Mouse (Mus musculus): ENCODE measurements around the gene Lcor.
A peak's percentile ranks its signal among the peaks of the same experiment; 100 is the strongest.

Lcor gene

GRCm38 (mm10) chr19:41482190-41482908 lies at the start of gene Lcor:
TSS of gene Lcor (plus strand) at chr19:41482637.
- DNase-seq (ENCODE audit: low spot score) = peak; percentile 73

GRCm38 (mm10) chr19:41435366-41435765 lies 47.1 kb upstream of the Lcor start:
- DNase-seq (ENCODE audit: low spot score) = no peak

GRCm38 (mm10) chr19:41436461-41436860 lies 46.0 kb upstream of the Lcor start:
- DNase-seq (ENCODE audit: low spot score) = no peak

- no peak for DNase-seq (ENCODE audit: low spot score)
Observed at GRCm38 (mm10) chr19:41438953-41439352, 43.5 kb upstream of the Lcor start.

GRCm38 (mm10) chr19:41441446-41441845 lies 41.0 kb upstream of the Lcor start:
- DNase-seq (ENCODE audit: low spot score) = no peak

- no peak for DNase-seq (ENCODE audit: low spot score)
Observed at GRCm38 (mm10) chr19:41441911-41442607, 40.4 kb upstream of the Lcor start.

GRCm38 (mm10) chr19:41442608-41442969 lies 39.8 kb upstream of the Lcor start:
- no peak for DNase-seq (ENCODE audit: low spot score)

- no peak for DNase-seq (ENCODE audit: low spot score)
Observed at GRCm38 (mm10) chr19:41444491-41444890, 37.9 kb upstream of the Lcor start.

- DNase-seq (ENCODE audit: low spot score) = no peak
Observed at GRCm38 (mm10) chr19:41445013-41445610, 37.3 kb upstream of the Lcor start.

- no peak for DNase-seq (ENCODE audit: low spot score)
Observed at GRCm38 (mm10) chr19:41445723-41446122, 36.7 kb upstream of the Lcor start.

GRCm38 (mm10) chr19:41447166-41447565 lies 35.3 kb upstream of the Lcor start:
- DNase-seq (ENCODE audit: low spot score) = no peak

GRCm38 (mm10) chr19:41447760-41448159 lies 34.7 kb upstream of the Lcor start:
- DNase-seq (ENCODE audit: low spot score) = no peak

- DNase-seq (ENCODE audit: low spot score) = no peak
Observed at GRCm38 (mm10) chr19:41449415-41450075, 32.9 kb upstream of the Lcor start.

- no peak for DNase-seq (ENCODE audit: low spot score)
Observed at GRCm38 (mm10) chr19:41452166-41452565, 30.3 kb upstream of the Lcor start.

GRCm38 (mm10) chr19:41454601-41455000 lies 27.8 kb upstream of the Lcor start:
- DNase-seq (ENCODE audit: low spot score) = no peak

- DNase-seq (ENCODE audit: low spot score) = no peak
Observed at GRCm38 (mm10) chr19:41455091-41455626, 27.3 kb upstream of the Lcor start.

- DNase-seq (ENCODE audit: low spot score) = no peak
Observed at GRCm38 (mm10) chr19:41457181-41457580, 25.3 kb upstream of the Lcor start.

- DNase-seq (ENCODE audit: low spot score) = no peak
Observed at GRCm38 (mm10) chr19:41462166-41462735, 20.2 kb upstream of the Lcor start.

- DNase-seq (ENCODE audit: low spot score) = no peak
Observed at GRCm38 (mm10) chr19:41463841-41464240, 18.6 kb upstream of the Lcor start.

GRCm38 (mm10) chr19:41466475-41466874 lies 16.0 kb upstream of the Lcor start:
- no peak for DNase-seq (ENCODE audit: low spot score)

- no peak for DNase-seq (ENCODE audit: low spot score)
Observed at GRCm38 (mm10) chr19:41473566-41474135, 8.8 kb upstream of the Lcor start.

GRCm38 (mm10) chr19:41474943-41475342 lies 7.5 kb upstream of the Lcor start:
- DNase-seq (ENCODE audit: low spot score) = no peak

Data from left cerebral cortex, adult 11 months (tissue).